Mouse (Mus musculus) small intestine, adult 2 months (tissue): ENCODE results near the gene Magix.

Source experiments
- CTCF ChIP-seq: fragments of 200-500 bp; IDR thresholded peaks from 2 replicates; pipeline ENCODE4 v1.5.1; 2012; ENCODE audit warnings: low read depth, mild to moderate bottlenecking, control low read depth, inconsistent platforms, low read length, moderate library complexity, mixed read lengths; ENCODE audit not compliant: insufficient replicate concordance, insufficient read length; ENCODE audit errors: extremely low read depth
- POLR2A ChIP-seq: fragments of 200-500 bp; IDR thresholded peaks from 2 replicates; pipeline ENCODE4 v1.6.1; 2012; ENCODE audit warnings: low read depth, mild to moderate bottlenecking, control low read depth, inconsistent platforms, low read length, moderate library complexity

DNA sequence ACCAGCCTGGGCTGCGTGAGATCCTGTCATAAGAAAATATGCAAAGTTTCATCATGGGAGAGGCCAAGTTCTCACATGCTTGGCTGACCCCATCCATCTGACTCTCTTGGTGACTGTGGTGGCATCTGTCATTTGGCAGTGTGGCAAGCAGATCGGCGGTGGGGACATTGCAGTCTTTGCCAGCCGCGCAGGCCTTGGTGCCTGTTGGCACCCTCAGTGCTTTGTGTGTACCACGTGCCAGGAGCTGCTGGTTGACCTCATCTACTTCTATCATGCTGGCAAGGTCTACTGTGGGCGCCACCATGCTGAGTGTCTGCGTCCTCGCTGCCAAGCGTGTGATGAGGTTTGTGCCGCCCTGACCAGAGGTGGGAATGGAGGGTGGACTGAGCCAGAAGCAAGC, 16.3 kb downstream of the Magix start:
- TF ChIP-seq POLR2A = no peak
- no peak for TF ChIP-seq CTCF
